Mouse (Mus musculus): ENCODE data around the gene Gm6993.

Gene Gm6993

GRCm38 (mm10) chr12:31240470-31240869 lies at the start of gene Gm6993:
Gene Gm6993 (plus strand): TSS chr12:31240770.
- in situ Hi-C loops (cut with MboI; ENCODE audit: low pct_unique_long_range_greater_than_20kb in 1 of 2, low sequenced_read_pairs in 2 of 2, unreplicated experiment in 1 of 2): no loop called here

GRCm38 (mm10) chr12:31191329-31191954 lies 49.1 kb upstream of the Gm6993 start:
- in situ Hi-C loops (cut with MboI; ENCODE audit: low pct_unique_long_range_greater_than_20kb in 1 of 2, low sequenced_read_pairs in 2 of 2, unreplicated experiment in 1 of 2): no loop called here

- in situ Hi-C loops (cut with MboI; ENCODE audit: low pct_unique_long_range_greater_than_20kb in 1 of 2, low sequenced_read_pairs in 2 of 2, unreplicated experiment in 1 of 2): no loop called here
Measured at GRCm38 (mm10) chr12:31202509-31202908, 38.1 kb upstream of the Gm6993 start.

GRCm38 (mm10) chr12:31203746-31204455 lies 36.7 kb upstream of the Gm6993 start:
- in situ Hi-C loops (cut with MboI; ENCODE audit: low pct_unique_long_range_greater_than_20kb in 1 of 2, low sequenced_read_pairs in 2 of 2, unreplicated experiment in 1 of 2): no loop called here

- in situ Hi-C loops (cut with MboI; ENCODE audit: low pct_unique_long_range_greater_than_20kb in 1 of 2, low sequenced_read_pairs in 2 of 2, unreplicated experiment in 1 of 2): no loop called here
Measured at GRCm38 (mm10) chr12:31204898-31205297, 35.7 kb upstream of the Gm6993 start.

- in situ Hi-C loops (cut with MboI; ENCODE audit: low pct_unique_long_range_greater_than_20kb in 1 of 2, low sequenced_read_pairs in 2 of 2, unreplicated experiment in 1 of 2): no loop called here
Measured at GRCm38 (mm10) chr12:31205983-31206633, 34.5 kb upstream of the Gm6993 start.

- in situ Hi-C loops (cut with MboI; ENCODE audit: low pct_unique_long_range_greater_than_20kb in 1 of 2, low sequenced_read_pairs in 2 of 2, unreplicated experiment in 1 of 2): no loop called here
Measured at GRCm38 (mm10) chr12:31208766-31209165, 31.8 kb upstream of the Gm6993 start.

GRCm38 (mm10) chr12:31209377-31209805 lies 31.2 kb upstream of the Gm6993 start:
- in situ Hi-C loops (cut with MboI; ENCODE audit: low pct_unique_long_range_greater_than_20kb in 1 of 2, low sequenced_read_pairs in 2 of 2, unreplicated experiment in 1 of 2): no loop called here

- in situ Hi-C loops (cut with MboI; ENCODE audit: low pct_unique_long_range_greater_than_20kb in 1 of 2, low sequenced_read_pairs in 2 of 2, unreplicated experiment in 1 of 2): no loop called here
Measured at GRCm38 (mm10) chr12:31213556-31213955, 27.0 kb upstream of the Gm6993 start.

GRCm38 (mm10) chr12:31215003-31215402 lies 25.6 kb upstream of the Gm6993 start:
- in situ Hi-C loops (cut with MboI; ENCODE audit: low pct_unique_long_range_greater_than_20kb in 1 of 2, low sequenced_read_pairs in 2 of 2, unreplicated experiment in 1 of 2): no loop called here

- in situ Hi-C loops (cut with MboI; ENCODE audit: low pct_unique_long_range_greater_than_20kb in 1 of 2, low sequenced_read_pairs in 2 of 2, unreplicated experiment in 1 of 2): no loop called here
Measured at GRCm38 (mm10) chr12:31217232-31217631, 23.3 kb upstream of the Gm6993 start.

- in situ Hi-C loops (cut with MboI; ENCODE audit: low pct_unique_long_range_greater_than_20kb in 1 of 2, low sequenced_read_pairs in 2 of 2, unreplicated experiment in 1 of 2): no loop called here
Measured at GRCm38 (mm10) chr12:31218774-31219173, 21.8 kb upstream of the Gm6993 start.

GRCm38 (mm10) chr12:31221522-31221921 lies 19.0 kb upstream of the Gm6993 start:
- in situ Hi-C loops (cut with MboI; ENCODE audit: low pct_unique_long_range_greater_than_20kb in 1 of 2, low sequenced_read_pairs in 2 of 2, unreplicated experiment in 1 of 2): no loop called here

GRCm38 (mm10) chr12:31222282-31222681 lies 18.3 kb upstream of the Gm6993 start:
- in situ Hi-C loops (cut with MboI; ENCODE audit: low pct_unique_long_range_greater_than_20kb in 1 of 2, low sequenced_read_pairs in 2 of 2, unreplicated experiment in 1 of 2): no loop called here

GRCm38 (mm10) chr12:31222741-31223140 lies 17.8 kb upstream of the Gm6993 start:
- in situ Hi-C loops (cut with MboI; ENCODE audit: low pct_unique_long_range_greater_than_20kb in 1 of 2, low sequenced_read_pairs in 2 of 2, unreplicated experiment in 1 of 2): no loop called here

- in situ Hi-C loops (cut with MboI; ENCODE audit: low pct_unique_long_range_greater_than_20kb in 1 of 2, low sequenced_read_pairs in 2 of 2, unreplicated experiment in 1 of 2): no loop called here
Measured at GRCm38 (mm10) chr12:31225451-31225850, 15.1 kb upstream of the Gm6993 start.

- in situ Hi-C loops (cut with MboI; ENCODE audit: low pct_unique_long_range_greater_than_20kb in 1 of 2, low sequenced_read_pairs in 2 of 2, unreplicated experiment in 1 of 2): no loop called here
Measured at GRCm38 (mm10) chr12:31227167-31227566, 13.4 kb upstream of the Gm6993 start.

- in situ Hi-C loops (cut with MboI; ENCODE audit: low pct_unique_long_range_greater_than_20kb in 1 of 2, low sequenced_read_pairs in 2 of 2, unreplicated experiment in 1 of 2): no loop called here
Measured at GRCm38 (mm10) chr12:31228878-31229277, 11.7 kb upstream of the Gm6993 start.

GRCm38 (mm10) chr12:31232635-31233034 lies 7.9 kb upstream of the Gm6993 start:
- in situ Hi-C loops (cut with MboI; ENCODE audit: low pct_unique_long_range_greater_than_20kb in 1 of 2, low sequenced_read_pairs in 2 of 2, unreplicated experiment in 1 of 2): no loop called here

- in situ Hi-C loops (cut with MboI; ENCODE audit: low pct_unique_long_range_greater_than_20kb in 1 of 2, low sequenced_read_pairs in 2 of 2, unreplicated experiment in 1 of 2): no loop called here
Measured at GRCm38 (mm10) chr12:31235018-31235417, 5.6 kb upstream of the Gm6993 start.

Measured in mouse embryonic stem cell (cell line).